Mouse (Mus musculus) stomach, postnatal 0 days (tissue): ENCODE measurements around the gene Nsun4.

Experiments
- CTCF ChIP-seq: IDR thresholded peaks from 2 replicates; pipeline ENCODE4 v1.5.1; 2016; ENCODE audit warnings: antibody characterized with exemption, low read depth, mild to moderate bottlenecking, moderate library complexity
- EP300 ChIP-seq: optimal IDR thresholded peaks from 2 replicates; pipeline ENCODE3; 2016; ENCODE audit warnings: antibody characterized with exemption

GRCm38 (mm10) chr4:116063855-116064254 is 10.2 kb upstream of the Nsun4 start:
- TF ChIP-seq EP300 (no peak), CTCF (no peak)
